Mouse (Mus musculus) splenic B cell, adult 2 months (primary cell): Measurements from ENCODE around the gene Dsp.
A peak's percentile ranks its signal among the peaks of the same experiment; 100 is the strongest.

ENCODE experiments used
- DNase-seq: peaks from one replicate; pipeline ENCODE4 v3.0.0-alpha.2; 2011; ENCODE audit warnings: low read depth, low spot score
- H3K27me3 ChIP-seq: 2 replicates; pipeline ENCODE4 v1.6.1; 2012; ENCODE audit warnings: mild to moderate bottlenecking, low read length, moderate library complexity, mixed read lengths; ENCODE audit not compliant: control insufficient read depth, poor library complexity, insufficient read depth, severe bottlenecking
- H3K36me3 ChIP-seq: 2 replicates; pipeline ENCODE4 v1.6.1; 2012; ENCODE audit warnings: mild to moderate bottlenecking, low read length, moderate library complexity, mixed read lengths; ENCODE audit not compliant: control insufficient read depth, poor library complexity, insufficient read depth, severe bottlenecking

Dsp gene

GRCm38 (mm10) chr13:38230177-38230821 is 79.2 kb downstream of the Dsp start:
- Histone ChIP-seq H3K27me3 (no peaks in the 10 kb centered on the region), H3K36me3 (no peaks in the 10 kb centered on the region; the same call in 1 of the 2 replicates)
- no peak for DNase-seq

- H3K36me3 ChIP-seq, result no peaks in the 10 kb centered on the region; the same call in 1 of the 2 replicates
- H3K27me3 ChIP-seq, result no peaks in the 10 kb centered on the region
- no peak for DNase-seq
Measured at GRCm38 (mm10) chr13:38232411-38232810, 81.3 kb downstream of the Dsp start.

GRCm38 (mm10) chr13:38232856-38233625 is 81.9 kb downstream of the Dsp start:
- Histone ChIP-seq H3K27me3 (no peaks in the 10 kb centered on the region), H3K36me3 (no peaks in the 10 kb centered on the region; the same call in 1 of the 2 replicates)
- no peak for DNase-seq

GRCm38 (mm10) chr13:38234651-38235050 is 83.6 kb downstream of the Dsp start:
- no peak for DNase-seq
- H3K27me3 ChIP-seq, result no peaks in the 10 kb centered on the region

GRCm38 (mm10) chr13:38235370-38235769 is 84.3 kb downstream of the Dsp start:
- H3K36me3 ChIP-seq, result no peaks in the 10 kb centered on the region
- H3K27me3 ChIP-seq, result no peaks in the 10 kb centered on the region
- peak; percentile 54 for DNase-seq

More at GRCm38 (mm10) chr13:38234651-38235050, 83.6 kb downstream of the Dsp start:
- no peaks in the 10 kb centered on the region for H3K36me3 ChIP-seq

- no peaks in the 10 kb centered on the region for H3K36me3 ChIP-seq
- DNase-seq, result no peak
Measured at GRCm38 (mm10) chr13:38248151-38248550, 97.1 kb downstream of the Dsp start.

More at GRCm38 (mm10) chr13:38248151-38248550, 97.1 kb downstream of the Dsp start:
- no peaks in the 10 kb centered on the region for H3K27me3 ChIP-seq
